Mouse (Mus musculus): ENCODE data around the gene Pxmp2. TPM values are rescaled to one million over a fixed set of nuclear protein-coding genes. Genes with fewer than 3 reads are reported as not detected.

Gene Pxmp2
- polyA plus RNA-seq, 1 experiment from 2014 or later, result 12.8 TPM

- ATAC-seq (ENCODE audit: borderline replicate concordance, extremely low read depth, low FRiP score, low TSS enrichment), result 0 out of 2 replicates have a peak, but pooled peaks have one; percentile 31
Observed at GRCm38 (mm10) chr5:110276910-110277309, 9.1 kb downstream of the Pxmp2 start.

DNA sequence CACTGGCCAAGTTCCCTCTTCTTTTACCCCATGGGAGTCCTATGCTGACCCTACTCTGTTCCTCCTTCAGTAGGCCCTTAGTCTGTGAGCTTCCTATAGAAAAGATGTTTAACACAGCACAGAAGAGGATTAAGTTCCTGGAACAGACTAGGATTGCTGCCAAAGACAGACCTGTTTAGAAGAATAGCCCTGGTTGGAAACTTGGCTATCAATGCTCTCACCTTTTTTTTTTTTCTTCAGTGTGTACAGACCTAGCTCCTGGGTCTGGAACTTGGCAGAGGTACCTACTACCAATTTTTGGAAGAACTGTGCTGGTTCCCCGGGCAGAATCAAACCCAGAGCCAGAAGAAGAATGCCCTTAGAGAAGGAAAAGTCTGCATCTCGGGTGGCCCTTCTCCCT lies 9.6 kb downstream of the Pxmp2 start:
- no peaks in the 10 kb centered on the region for H3K36me3 ChIP-seq
- ATAC-seq (ENCODE audit: borderline replicate concordance, extremely low read depth, low FRiP score, low TSS enrichment), result no peak
- H3K4me3 ChIP-seq, result no peak overlapping the region
- no peak overlapping the region for H3K27ac ChIP-seq
- H3K4me1 ChIP-seq, result no peaks in the 10 kb centered on the region
- no peaks in the 10 kb centered on the region for H3K9me3 ChIP-seq
- H3K27me3 ChIP-seq, result no peaks in the 10 kb centered on the region
- 61% methylated on average over 2 of the region's 2 CpGs for WGBS
- no peak overlapping the region for H3K4me2 ChIP-seq
- no peak overlapping the region for H3K9ac ChIP-seq

More at GRCm38 (mm10) chr5:110276910-110277309, 9.1 kb downstream of the Pxmp2 start:
- WGBS, result 80% methylated on average over 1 of the region's 1 CpGs
- H3K4me2 ChIP-seq, result no peak overlapping the region
- no peak overlapping the region for H3K9ac ChIP-seq
- H3K9me3 ChIP-seq, result no peaks in the 10 kb centered on the region
- no peaks in the 10 kb centered on the region for H3K36me3 ChIP-seq
- no peak overlapping the region for H3K27ac ChIP-seq
- no peaks in the 10 kb centered on the region for H3K27me3 ChIP-seq
- no peak overlapping the region for H3K4me3 ChIP-seq
- no peaks in the 10 kb centered on the region for H3K4me1 ChIP-seq

GRCm38 (mm10) chr5:110274846-110275245 lies 11.1 kb downstream of the Pxmp2 start:
- Histone ChIP-seq H3K27me3 (no peaks in the 10 kb centered on the region), H3K27ac (no peak overlapping the region), H3K9ac (no peak overlapping the region), H3K4me3 (no peak overlapping the region), H3K9me3 (no peaks in the 10 kb centered on the region), H3K4me1 (no peaks in the 10 kb centered on the region), H3K36me3 (no peaks in the 10 kb centered on the region), H3K4me2 (no peak overlapping the region)
- no peak for ATAC-seq (ENCODE audit: borderline replicate concordance, extremely low read depth, low FRiP score, low TSS enrichment)
- 58% methylated on average over 2 of the region's 2 CpGs for WGBS

- no peak for ATAC-seq (ENCODE audit: borderline replicate concordance, extremely low read depth, low FRiP score, low TSS enrichment)
- Histone ChIP-seq H3K36me3 (no peaks in the 10 kb centered on the region), H3K9me3 (no peaks in the 10 kb centered on the region), H3K4me3 (no peak overlapping the region), H3K4me2 (no peak overlapping the region), H3K27me3 (no peaks in the 10 kb centered on the region), H3K9ac (no peak overlapping the region), H3K27ac (no peak overlapping the region), H3K4me1 (no peaks in the 10 kb centered on the region)
- WGBS, result 78% methylated on average over 4 of the region's 4 CpGs
Observed at GRCm38 (mm10) chr5:110274147-110274546, 11.8 kb downstream of the Pxmp2 start.

DNA sequence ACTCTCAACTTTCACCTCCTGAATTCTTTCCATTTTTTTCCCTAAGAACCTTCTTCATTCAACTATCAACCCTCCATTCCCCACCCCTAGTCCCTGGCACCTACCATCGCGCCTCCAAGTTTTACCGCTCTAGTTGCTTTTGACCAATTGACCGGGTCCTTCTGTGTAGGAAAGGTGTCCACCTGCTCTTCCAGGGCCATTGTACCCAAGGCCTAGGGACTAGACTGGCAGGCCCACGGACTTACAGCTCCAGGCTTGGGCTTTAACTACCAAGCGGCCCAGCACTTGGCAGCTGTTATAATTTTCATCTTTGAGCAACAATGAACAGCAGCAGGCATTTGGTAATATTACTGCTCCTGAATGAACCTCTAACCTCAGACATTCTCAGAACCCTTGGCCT lies 15.7 kb downstream of the Pxmp2 start:
- no peak for ATAC-seq (ENCODE audit: borderline replicate concordance, extremely low read depth, low FRiP score, low TSS enrichment)
- Histone ChIP-seq H3K9me3 (no peaks in the 10 kb centered on the region), H3K27me3 (no peaks in the 10 kb centered on the region), H3K9ac (no peak overlapping the region), H3K4me3 (no peak overlapping the region; the same call in 1 of the 2 replicates), H3K36me3 (peaks cover 17% of the 10 kb centered on the region), H3K4me2 (peak overlapping the region; percentile 33; the same call in 1 of the 2 replicates), H3K27ac (no peak overlapping the region), H3K4me1 (peaks cover 6% of the 10 kb centered on the region)
- 89% methylated on average over 6 of the region's 6 CpGs for WGBS

- peak within 1 kb of the TSS; percentile 99 for H3K4me3 ChIP-seq
- peak within 1 kb of the TSS; percentile 86 for H3K4me2 ChIP-seq
- peak within 1 kb of the TSS; percentile 64; the same call in 1 of the 2 replicates for H3K27ac ChIP-seq
- H3K36me3 ChIP-seq, result peaks cover 26% of the 10 kb centered on the region
- H3K4me1 ChIP-seq, result peaks cover 6% of the 10 kb centered on the region
- H3K27me3 ChIP-seq, result no peaks in the 10 kb centered on the region
- ATAC-seq (ENCODE audit: borderline replicate concordance, extremely low read depth, low FRiP score, low TSS enrichment), result peak; percentile 81
- H3K9me3 ChIP-seq, result no peaks in the 10 kb centered on the region
- peak within 1 kb of the TSS; percentile 92 for H3K9ac ChIP-seq
- WGBS, result 2% methylated on average over 64 of the region's 66 CpGs
Observed at GRCm38 (mm10) chr5:110269141-110270101, 16.6 kb downstream of the Pxmp2 start, which contains the start of gene Pgam5. Gene Pgam5 (minus strand): TSS chr5:110269913.

DNA sequence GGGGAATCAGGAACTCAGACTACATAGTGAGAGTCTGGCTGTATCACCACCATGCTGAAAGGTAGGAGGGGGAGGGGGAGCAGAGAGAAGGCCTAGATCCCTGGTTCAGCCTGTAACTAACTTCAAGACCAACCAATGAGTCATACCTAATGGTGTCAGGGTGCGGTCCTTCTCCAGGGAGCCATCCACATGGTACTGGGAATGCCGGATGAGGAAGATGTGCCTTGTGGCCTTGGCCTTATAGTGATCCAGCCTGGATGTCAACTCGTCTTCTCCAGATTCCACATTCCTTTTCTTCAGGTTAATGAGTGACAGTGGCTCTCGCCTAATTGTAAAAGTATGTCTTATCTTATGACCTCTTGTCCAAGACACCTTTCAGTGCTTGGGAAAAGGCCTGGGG lies 19.0 kb downstream of the Pxmp2 start:
- H3K36me3 ChIP-seq, result peaks cover 30% of the 10 kb centered on the region
- no peak overlapping the region for H3K4me3 ChIP-seq
- no peaks in the 10 kb centered on the region for H3K9me3 ChIP-seq
- no peaks in the 10 kb centered on the region for H3K27me3 ChIP-seq
- peaks cover 6% of the 10 kb centered on the region for H3K4me1 ChIP-seq
- H3K27ac ChIP-seq, result no peak overlapping the region
- no peak for ATAC-seq (ENCODE audit: borderline replicate concordance, extremely low read depth, low FRiP score, low TSS enrichment)
- H3K4me2 ChIP-seq, result no peak overlapping the region
- H3K9ac ChIP-seq, result no peak overlapping the region
- 82% methylated on average over 4 of the region's 4 CpGs for WGBS

DNA sequence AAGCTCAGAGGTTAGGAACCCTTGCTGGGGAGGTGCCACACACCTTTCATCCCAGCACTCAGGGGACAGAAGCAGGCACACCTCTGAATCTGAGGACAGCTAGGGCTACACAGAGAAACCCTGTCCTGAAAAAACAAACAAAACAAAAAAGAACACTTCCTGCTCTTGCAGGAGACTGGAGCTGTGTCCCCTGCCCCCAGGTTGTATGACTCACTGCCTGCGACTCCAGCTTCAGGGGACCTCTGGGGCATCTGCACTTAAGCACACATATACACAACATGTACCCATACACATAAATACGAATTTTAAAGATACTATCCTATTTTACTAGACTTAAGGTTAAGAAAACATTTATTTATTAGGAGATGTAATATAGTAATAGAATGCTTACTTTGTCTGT lies 41.9 kb downstream of the Pxmp2 start:
- WGBS, result 68% methylated on average over 2 of the region's 2 CpGs
- no peak overlapping the region for H3K27ac ChIP-seq
- peaks cover 76% of the 10 kb centered on the region for H3K36me3 ChIP-seq
- no peak for ATAC-seq (ENCODE audit: borderline replicate concordance, extremely low read depth, low FRiP score, low TSS enrichment)
- H3K4me3 ChIP-seq, result no peak overlapping the region
- H3K9me3 ChIP-seq, result no peaks in the 10 kb centered on the region
- no peaks in the 10 kb centered on the region for H3K27me3 ChIP-seq
- H3K4me2 ChIP-seq, result no peak overlapping the region
- no peaks in the 10 kb centered on the region for H3K4me1 ChIP-seq
- H3K9ac ChIP-seq, result no peak overlapping the region

DNA sequence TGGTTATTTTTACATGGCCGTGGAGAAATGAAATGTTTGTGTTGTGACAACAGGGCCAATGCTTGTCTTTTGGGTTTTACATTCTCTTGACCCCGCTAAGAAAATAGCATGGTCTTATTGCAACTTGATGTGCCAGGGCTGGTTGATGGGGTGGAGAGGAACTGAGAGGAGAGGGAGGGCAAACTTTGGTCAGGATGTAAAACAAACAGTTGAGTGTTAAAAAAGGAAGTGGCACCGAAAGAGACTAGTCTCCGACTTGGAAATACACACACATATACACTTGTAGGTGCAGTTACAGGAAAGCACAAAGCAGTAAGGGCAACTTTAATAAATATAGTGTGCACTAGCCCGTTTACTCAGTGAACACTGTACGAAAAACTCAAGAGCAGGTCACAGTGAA lies 53.6 kb downstream of the Pxmp2 start:
- no peak overlapping the region; the same call in 1 of the 2 replicates for H3K4me3 ChIP-seq

GRCm38 (mm10) chr5:110231638-110232037 lies 54.3 kb downstream of the Pxmp2 start:
- peak overlapping the region; percentile 91 for H3K9ac ChIP-seq
- peak overlapping the region; percentile 89 for H3K4me3 ChIP-seq
- no peaks in the 10 kb centered on the region for H3K27me3 ChIP-seq
- WGBS, result 39% methylated on average over 13 of the region's 13 CpGs
- H3K27ac ChIP-seq, result no peak overlapping the region
- H3K4me2 ChIP-seq, result peak overlapping the region; percentile 76
- H3K36me3 ChIP-seq, result peaks cover 28% of the 10 kb centered on the region
- H3K9me3 ChIP-seq, result no peaks in the 10 kb centered on the region
- no peak for ATAC-seq (ENCODE audit: borderline replicate concordance, extremely low read depth, low FRiP score, low TSS enrichment)
- peaks cover 14% of the 10 kb centered on the region for H3K4me1 ChIP-seq

More for the DNA sequence above, 53.6 kb downstream of the Pxmp2 start:
- peaks cover 14% of the 10 kb centered on the region for H3K4me1 ChIP-seq
- no peak overlapping the region for H3K9ac ChIP-seq
- H3K27me3 ChIP-seq, result no peaks in the 10 kb centered on the region
- H3K9me3 ChIP-seq, result no peaks in the 10 kb centered on the region
- 65% methylated on average over 6 of the region's 6 CpGs for WGBS
- H3K27ac ChIP-seq, result no peak overlapping the region
- peak overlapping the region; percentile 76; the same call in 1 of the 2 replicates for H3K4me2 ChIP-seq
- no peak for ATAC-seq (ENCODE audit: borderline replicate concordance, extremely low read depth, low FRiP score, low TSS enrichment)
- peaks cover 31% of the 10 kb centered on the region for H3K36me3 ChIP-seq

- H3K4me1 ChIP-seq, result peaks cover 14% of the 10 kb centered on the region
- peak; percentile 96 for ATAC-seq (ENCODE audit: borderline replicate concordance, extremely low read depth, low FRiP score, low TSS enrichment)
- under 1% methylated on average over 62 of the region's 81 CpGs for WGBS
- H3K9me3 ChIP-seq, result no peaks in the 10 kb centered on the region
- H3K4me3 ChIP-seq, result peak within 1 kb of the TSS; percentile 89
- peak within 1 kb of the TSS; percentile 97 for H3K27ac ChIP-seq
- no peaks in the 10 kb centered on the region for H3K27me3 ChIP-seq
- peaks cover 20% of the 10 kb centered on the region; the same call in 1 of the 2 replicates for H3K36me3 ChIP-seq
- H3K4me2 ChIP-seq, result peak within 1 kb of the TSS; percentile 76
- peak within 1 kb of the TSS; percentile 91 for H3K9ac ChIP-seq
Observed at GRCm38 (mm10) chr5:110230780-110231461, 55.1 kb downstream of the Pxmp2 start, which contains the start of gene Ankle2. Gene Ankle2 (plus strand): TSS chr5:110231004.

Data from lung, embryonic 15.5 days (tissue).